Mouse (Mus musculus) WW6 (cell line): ENCODE measurements around the gene Riiad1.
A peak's percentile ranks its signal among the peaks of the same experiment; 100 is the strongest.

Experiments used
- DNase-seq: peaks from one replicate; pipeline ENCODE4 v3.0.0-alpha.2; 2013; ENCODE audit warnings: low read depth, low spot score

The Riiad1 gene

DNA sequence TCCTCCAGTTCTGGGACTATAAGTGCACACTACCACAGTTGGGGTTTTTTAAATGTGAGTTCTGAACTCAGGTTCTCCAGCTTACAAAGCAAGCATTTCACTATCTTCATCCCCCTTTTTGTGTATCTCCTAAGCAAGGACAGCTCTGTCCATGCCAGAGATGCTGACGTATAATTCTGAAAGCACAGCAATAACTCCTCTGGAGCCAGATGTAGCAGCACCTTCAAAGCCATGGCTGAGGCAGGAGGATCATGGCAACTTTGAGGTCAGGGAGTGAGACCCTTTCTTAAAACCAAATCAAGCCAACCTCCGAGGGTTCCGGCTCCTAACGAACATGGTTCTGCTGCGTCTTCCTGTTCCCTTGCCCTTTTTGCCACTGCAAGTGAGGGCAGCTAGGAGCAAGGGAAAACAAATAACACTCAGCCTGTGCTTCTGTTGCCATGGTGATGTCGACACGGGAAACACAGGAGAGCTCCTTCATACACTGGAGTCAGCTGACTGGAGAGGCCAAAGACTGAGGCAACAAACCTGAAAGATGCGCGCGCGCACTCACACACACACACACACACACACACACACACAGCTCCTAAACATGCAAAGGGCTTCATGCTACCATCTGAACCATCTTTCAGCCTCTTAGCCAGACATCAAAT, 16.1 kb downstream of the Riiad1 start:
- no peak for DNase-seq

DNA sequence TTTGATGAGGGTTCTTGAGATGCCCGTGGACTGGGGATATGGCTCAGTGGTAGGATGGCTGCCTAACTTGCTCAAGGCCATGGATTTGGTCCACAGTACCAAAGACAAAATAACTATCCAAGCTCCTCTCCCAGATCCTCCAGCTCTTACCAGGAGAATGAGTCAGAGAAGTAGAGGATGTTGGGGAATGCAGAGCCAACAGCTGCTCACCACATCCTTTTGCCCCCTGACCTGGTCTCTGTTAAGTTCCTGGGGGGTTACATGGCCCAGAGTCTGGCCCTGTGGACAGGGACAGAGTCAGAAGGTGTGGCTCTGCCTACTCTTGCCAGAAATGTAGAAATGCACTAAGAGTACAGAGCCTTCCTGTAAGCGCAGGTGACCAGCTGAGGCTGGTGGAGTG, 20.3 kb downstream of the Riiad1 start:
- DNase-seq, result no peak

DNA sequence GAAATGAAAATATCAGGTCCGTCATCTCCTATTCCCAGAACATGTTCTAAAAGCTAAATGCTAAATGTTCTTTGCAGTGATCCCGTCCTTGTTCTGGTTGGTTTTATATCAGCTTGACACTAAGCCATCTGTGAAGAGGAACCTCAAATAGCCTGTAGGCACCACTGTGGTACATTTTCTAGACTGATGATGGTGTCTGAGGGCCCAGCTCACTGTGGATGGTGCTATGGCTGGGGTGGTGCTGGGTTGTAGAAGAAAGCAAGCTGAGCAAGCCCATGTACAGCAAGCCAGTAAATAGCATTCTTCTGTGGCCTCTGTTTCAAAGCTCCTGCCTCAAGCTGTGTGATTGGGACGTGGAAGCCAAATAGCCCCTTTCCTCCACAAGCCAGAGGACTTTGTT, 23.1 kb downstream of the Riiad1 start:
- no peak for DNase-seq

DNA sequence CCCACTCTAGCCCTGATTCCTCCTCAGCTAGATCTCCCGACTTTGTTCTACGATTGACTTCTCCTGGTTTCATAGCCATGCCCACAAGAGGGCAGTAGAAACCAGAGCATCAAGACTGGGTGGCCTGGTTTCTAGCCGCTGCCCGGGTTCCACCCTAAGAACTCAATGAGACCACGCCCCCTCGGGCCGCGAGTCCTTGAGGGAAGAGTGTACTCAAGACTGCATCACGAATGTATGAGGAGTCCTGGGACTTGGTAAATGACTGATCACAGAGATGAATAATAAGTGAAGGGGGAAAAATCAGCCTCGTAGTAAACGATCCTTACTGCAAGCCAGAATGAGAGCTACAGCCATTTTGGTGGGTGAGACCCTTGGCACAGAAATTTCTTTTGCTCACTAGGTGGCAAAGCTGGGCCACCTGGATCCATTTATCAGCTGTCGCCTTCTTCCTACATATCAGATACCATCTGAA, 23.6 kb downstream of the Riiad1 start:
- DNase-seq, result peak; percentile 75

DNA sequence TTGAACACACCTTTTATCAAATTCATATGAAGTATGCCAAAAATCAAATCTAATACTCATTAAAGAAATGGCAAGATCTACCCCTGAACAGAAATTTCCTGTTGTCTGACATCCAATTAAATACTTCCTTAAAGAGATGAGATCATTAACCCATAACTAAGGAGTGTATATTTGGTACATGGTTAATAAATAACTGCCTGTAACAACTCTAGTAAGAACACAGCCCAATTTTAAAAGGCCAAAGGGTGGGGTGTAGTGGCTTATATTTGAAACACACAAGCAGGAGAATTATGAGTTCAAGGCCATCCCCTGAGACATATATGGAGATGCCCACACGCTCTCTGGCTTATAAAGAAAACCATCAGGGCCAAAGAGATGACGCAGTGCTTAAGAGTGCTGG, 30.8 kb downstream of the Riiad1 start:
- DNase-seq, result no peak

DNA sequence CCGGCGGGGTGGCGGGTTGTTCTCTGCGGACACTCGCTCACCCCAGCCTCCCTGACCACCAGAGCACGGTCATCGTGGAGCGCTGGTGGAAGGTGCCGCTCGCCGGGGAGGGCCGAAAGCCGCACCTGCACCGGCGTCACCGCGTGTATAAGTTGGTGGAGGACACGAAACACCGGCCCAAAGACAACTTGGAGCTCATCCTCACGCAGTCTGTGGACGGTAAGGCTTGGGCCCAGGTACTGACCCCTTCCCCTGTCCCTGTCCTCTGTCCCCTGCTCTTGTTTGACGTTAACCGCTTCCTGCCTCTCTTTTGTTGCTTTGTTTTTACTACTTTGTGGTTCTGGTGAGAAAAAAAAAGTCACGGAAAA, 36.6 kb downstream of the Riiad1 start, which contains the start of gene Oaz3:
Gene Oaz3, minus strand, starts transcription at position 319 of the 368 bp plus-strand sequence.
- DNase-seq, result no peak

DNA sequence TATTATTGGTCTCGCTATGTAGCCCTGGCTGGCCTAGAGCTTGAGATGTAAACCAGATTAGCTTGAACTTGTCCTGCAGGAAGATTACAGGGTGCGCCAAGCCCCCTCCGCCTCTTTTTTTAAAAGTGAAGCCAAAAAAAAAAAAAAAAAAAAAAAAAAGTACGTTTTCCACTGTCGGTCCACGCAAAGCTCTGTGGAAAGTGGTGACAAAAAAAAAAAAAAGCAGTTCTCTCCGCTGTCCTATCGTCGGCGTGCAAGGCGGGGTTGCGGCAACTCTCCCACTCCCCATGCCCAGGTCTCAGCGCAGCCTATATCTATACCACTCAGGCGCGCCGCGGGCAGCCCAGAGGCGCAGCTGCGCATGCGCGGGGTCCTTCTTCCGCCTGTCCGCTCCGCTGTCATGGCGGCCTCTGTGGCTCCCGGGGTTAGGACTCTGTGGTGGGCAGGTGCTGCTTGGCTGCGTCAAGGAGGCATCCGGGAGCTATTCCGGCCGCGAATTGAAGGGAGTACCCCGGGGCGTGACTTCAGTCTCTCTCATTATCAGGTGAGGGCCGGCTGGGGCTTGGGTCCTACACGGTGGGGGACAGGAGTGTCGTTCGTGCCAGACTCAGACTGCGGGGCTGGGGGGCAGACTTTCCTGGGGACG, 37.1 kb downstream of the Riiad1 start, which contains the start of gene Mrpl9:
Gene Mrpl9, plus strand, starts transcription at position 368 of the 646 bp plus-strand sequence.
- DNase-seq, result peak; percentile 86

DNA sequence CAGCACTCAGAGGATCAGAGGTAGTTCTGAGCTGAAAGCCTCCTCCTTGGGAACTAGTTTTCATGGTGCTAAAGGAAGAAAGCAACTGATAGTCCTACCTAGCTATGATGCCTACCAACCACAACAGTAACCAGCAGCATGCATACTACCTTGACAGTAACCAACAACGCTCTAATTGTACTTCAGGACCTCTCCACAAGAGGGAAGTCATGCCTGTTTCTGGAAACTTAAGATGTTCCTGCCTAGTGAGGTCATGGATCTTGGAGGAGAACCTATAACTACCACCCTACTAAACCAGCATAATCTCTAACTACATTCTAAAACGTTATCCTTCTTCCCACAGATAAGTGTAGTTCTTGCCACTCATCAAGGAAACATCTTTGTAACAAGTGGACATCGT, 39.0 kb downstream of the Riiad1 start:
- no peak for DNase-seq

DNA sequence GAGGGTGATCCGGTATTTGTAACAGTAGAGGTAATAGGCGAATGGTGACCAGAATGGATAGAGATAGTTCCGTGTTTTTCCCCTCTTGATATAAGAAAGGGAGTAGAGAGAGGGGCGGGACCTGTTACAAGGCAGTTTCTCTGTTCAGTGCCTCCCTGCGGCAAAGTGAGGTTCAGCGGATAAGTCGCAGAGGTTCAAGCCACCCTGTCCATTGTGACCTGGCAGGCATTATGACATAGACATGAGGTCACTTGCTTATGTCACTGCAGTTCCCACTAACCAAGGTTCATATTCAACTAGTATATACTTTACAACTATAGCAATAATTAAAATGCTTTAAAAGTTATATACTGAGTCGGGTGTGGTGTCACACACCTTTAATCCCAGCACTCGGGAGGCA, 43.7 kb downstream of the Riiad1 start:
- no peak for DNase-seq

DNA sequence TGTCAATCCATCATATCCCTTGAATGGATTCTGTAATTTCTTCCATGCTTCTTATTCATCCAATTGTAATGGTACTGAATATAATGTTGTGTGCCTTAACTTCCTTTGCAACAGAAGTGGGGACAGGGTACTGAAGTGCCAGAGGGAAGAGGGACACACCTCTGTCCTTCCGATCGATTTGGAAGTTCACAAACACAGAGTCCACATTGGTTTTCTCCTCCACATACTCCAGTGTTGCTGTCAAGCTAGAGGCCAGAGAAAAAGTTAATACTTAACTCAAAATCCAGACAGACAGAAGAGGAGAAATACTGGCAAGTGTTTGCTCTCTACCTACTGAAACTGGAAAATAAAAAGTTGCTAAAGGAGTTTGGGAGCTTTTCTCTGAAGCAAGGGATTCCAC, 45.8 kb downstream of the Riiad1 start:
- no peak for DNase-seq

DNA sequence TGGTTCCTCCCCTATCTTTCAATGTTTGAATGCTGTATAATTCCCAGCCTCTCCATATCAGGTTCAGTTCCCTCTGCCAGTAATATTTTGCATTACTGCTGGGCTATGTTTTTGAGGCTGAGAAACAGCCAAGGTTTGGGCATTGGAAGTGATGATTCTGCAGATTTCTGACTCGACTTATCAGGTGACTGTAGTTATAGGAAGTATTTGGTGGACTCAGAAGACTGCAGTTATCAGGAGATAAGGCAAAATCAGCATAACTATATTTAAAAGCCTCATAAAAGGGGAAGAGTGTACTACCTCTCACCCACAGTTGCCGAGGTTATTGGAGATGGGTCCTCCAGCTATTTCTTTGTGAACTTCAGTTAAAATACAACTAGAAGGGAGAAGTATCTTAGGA, 49.2 kb downstream of the Riiad1 start:
- DNase-seq, result no peak
